Mouse (Mus musculus): ENCODE measurements at regions not wholly inside any gene's neighbourhood (a gene's known extent, or its start where the extent isn't known, plus 50 kb on each side); places are given as distances from the start of the nearest gene placed in this dataset.

GRCm38 (mm10) chr1:41431127-41431690 lies 625.8 kb downstream of the Tmem182 start:
- Histone ChIP-seq H3K27ac (no peak overlapping the region), H3K9me3 (ENCODE audit: control insufficient read depth, low read length) (no peaks in the 10 kb centered on the region), H3K4me2 (ENCODE audit: low read depth) (no peak overlapping the region), H3K36me3 (replicated peaks; ENCODE audit: control insufficient read depth, insufficient read depth, low read depth) (no peaks in the 10 kb centered on the region), H3K9ac (replicated peaks) (no peak overlapping the region), H3K4me1 (replicated peaks; ENCODE audit: control insufficient read depth in 2 of 2, insufficient read depth in 2 of 2, low read length in 1 of 2) (no peaks in the 10 kb centered on the region), H3K27me3 (ENCODE audit: control insufficient read depth, insufficient read depth, low read length) (no peaks in the 10 kb centered on the region), H3K4me3 (ENCODE audit: insufficient read depth in 1 of 2, low read depth in 2 of 2, low read length in 2 of 2) (no peak overlapping the region)
- TF ChIP-seq EP300 (IDR thresholded peaks at IDR 0.05; ENCODE audit: low read depth) (no peak), CTCF (IDR thresholded peaks at IDR 0.05; ENCODE audit: low read depth) (no peak)
- 39% methylated on average over 7 of the region's 7 CpGs for WGBS (ENCODE audit: insufficient replicate concordance)
- ATAC-seq (ENCODE audit: insufficient read depth) (no peak), DNase-seq (ENCODE audit: low read depth in 3 of 3, low spot score in 3 of 3) (no peak)

GRCm38 (mm10) chr1:41435379-41435778 lies 630.0 kb downstream of the Tmem182 start:
- H3K27ac ChIP-seq = no peak overlapping the region
- WGBS (ENCODE audit: insufficient replicate concordance) = 66% methylated on average over 3 of the region's 3 CpGs

GRCm38 (mm10) chr1:41449972-41450371 lies 644.6 kb downstream of the Tmem182 start:
- Histone ChIP-seq H3K4me3 (ENCODE audit: insufficient read depth in 1 of 2, low read depth in 2 of 2, low read length in 2 of 2) (no peak overlapping the region), H3K4me1 (replicated peaks; ENCODE audit: control insufficient read depth in 2 of 2, insufficient read depth in 2 of 2, low read length in 1 of 2) (no peaks in the 10 kb centered on the region), H3K4me2 (ENCODE audit: low read depth) (no peak overlapping the region), H3K36me3 (replicated peaks; ENCODE audit: control insufficient read depth, insufficient read depth, low read depth) (no peaks in the 10 kb centered on the region), H3K27ac (no peak overlapping the region), H3K9me3 (ENCODE audit: control insufficient read depth, low read length) (no peaks in the 10 kb centered on the region), H3K27me3 (ENCODE audit: control insufficient read depth, insufficient read depth, low read length) (no peaks in the 10 kb centered on the region), H3K9ac (replicated peaks) (no peak overlapping the region)
- no peak for ATAC-seq (ENCODE audit: insufficient read depth)
- no peak for DNase-seq (ENCODE audit: low read depth in 3 of 3, low spot score in 3 of 3)
- TF ChIP-seq EP300 (IDR thresholded peaks at IDR 0.05; ENCODE audit: low read depth) (no peak), CTCF (IDR thresholded peaks at IDR 0.05; ENCODE audit: low read depth) (no peak)

More at GRCm38 (mm10) chr1:41435379-41435778, 630.0 kb downstream of the Tmem182 start:
- no peak for TF ChIP-seq CTCF (IDR thresholded peaks at IDR 0.05; ENCODE audit: low read depth)
- no peak for DNase-seq (ENCODE audit: low read depth in 3 of 3, low spot score in 3 of 3)
- Histone ChIP-seq H3K9ac (replicated peaks) (no peak overlapping the region), H3K4me2 (ENCODE audit: low read depth) (no peak overlapping the region), H3K27me3 (ENCODE audit: control insufficient read depth, insufficient read depth, low read length) (no peaks in the 10 kb centered on the region), H3K9me3 (ENCODE audit: control insufficient read depth, low read length) (no peaks in the 10 kb centered on the region), H3K4me3 (ENCODE audit: insufficient read depth in 1 of 2, low read depth in 2 of 2, low read length in 2 of 2) (no peak overlapping the region), H3K36me3 (replicated peaks; ENCODE audit: control insufficient read depth, insufficient read depth, low read depth) (no peaks in the 10 kb centered on the region), H3K4me1 (replicated peaks; ENCODE audit: control insufficient read depth in 2 of 2, insufficient read depth in 2 of 2, low read length in 1 of 2) (no peaks in the 10 kb centered on the region)
- ATAC-seq (ENCODE audit: insufficient read depth) = no peak
